Mouse (Mus musculus) heart, adult 18-20 months (tissue): ENCODE results near the gene Uggt1. TPM values are rescaled to one million over a fixed set of nuclear protein-coding genes. Genes with fewer than 3 reads are reported as not detected.

Source experiments
- DNase-seq, 2 experiments: peaks; one replicate each; pipeline ENCODE4 v3.0.0; 2021 to 2022; ENCODE audit warnings: mixed read lengths in 1 of 2
- long read RNA-seq, 2 experiments: library from polyadenylated mRNA; stranded (forward); transcript quantifications; one replicate each; pipeline ENCODE4 v2.0.0; 2021
- total RNA-seq, 2 experiments: library from RNA; stranded (reverse); gene quantifications; 2 replicates each; pipeline ENCODE4 v1.2.3; 2021

Gene Uggt1
- 10 to 100 TPM; 26.3 to 28.2 TPM for total RNA-seq
- long read RNA-seq, experiment 1, full-length matches to known transcripts: 7 of 14 reads
- long read RNA-seq, experiment 1, partial matches to known transcripts: 0 of 14 reads
- long read RNA-seq, experiment 1, other reads (novel, unspliced or antisense): 7 of 14 reads
- long read RNA-seq, experiment 2, partial matches to known transcripts: 0 of 2 reads
- long read RNA-seq, experiment 2, other reads (novel, unspliced or antisense): 2 of 2 reads

- DNase-seq: peak; percentile 95 to 96
These were observed at the start of gene Uggt1 for GRCm38 (mm10) chr1:36244058-36244827. Gene Uggt1 (minus strand): TSS chr1:36244720.

GRCm38 (mm10) chr1:36293470-36293869 is 49.0 kb upstream of the Uggt1 start:
- no peak for DNase-seq

GRCm38 (mm10) chr1:36281849-36282248 is 37.3 kb upstream of the Uggt1 start:
- DNase-seq: no peak

GRCm38 (mm10) chr1:36280938-36281337 is 36.4 kb upstream of the Uggt1 start:
- DNase-seq: no peak

GRCm38 (mm10) chr1:36279202-36279601 is 34.7 kb upstream of the Uggt1 start:
- DNase-seq: peak; percentile 77 to 93

- DNase-seq: peak; percentile 84 to 93
These were observed 32.9 kb upstream of the Uggt1 start for GRCm38 (mm10) chr1:36277267-36278060.

- DNase-seq: no peak
These were observed 31.3 kb upstream of the Uggt1 start for GRCm38 (mm10) chr1:36275635-36276389.

- DNase-seq: no peak
These were observed 29.9 kb upstream of the Uggt1 start, which contains the start of gene Neurl3 for GRCm38 (mm10) chr1:36274455-36274854. Gene Neurl3 (minus strand): TSS chr1:36274679.

- peak; percentile 67 to 82 for DNase-seq
These were observed 28.8 kb upstream of the Uggt1 start for GRCm38 (mm10) chr1:36273288-36273687.

GRCm38 (mm10) chr1:36272546-36272945 is 28.0 kb upstream of the Uggt1 start:
- peak; percentile 51 to 68 for DNase-seq

GRCm38 (mm10) chr1:36271516-36272230 is 27.2 kb upstream of the Uggt1 start:
- no peak for DNase-seq

- DNase-seq: peak; percentile 60 to 70
These were observed 26.1 kb upstream of the Uggt1 start for GRCm38 (mm10) chr1:36270666-36271065.

GRCm38 (mm10) chr1:36269121-36269795 is 24.7 kb upstream of the Uggt1 start:
- no peak for DNase-seq

GRCm38 (mm10) chr1:36267595-36267994 is 23.1 kb upstream of the Uggt1 start:
- DNase-seq: no peak

GRCm38 (mm10) chr1:36266293-36266692 is 21.8 kb upstream of the Uggt1 start:
- no peak for DNase-seq

- peak; percentile 79 to 91 for DNase-seq
These were observed 19.4 kb upstream of the Uggt1 start for GRCm38 (mm10) chr1:36263833-36264488.

GRCm38 (mm10) chr1:36261708-36262504 is 17.4 kb upstream of the Uggt1 start:
- peak in 1 of 2 experiments; percentile 62 for DNase-seq

GRCm38 (mm10) chr1:36260418-36260817 is 15.9 kb upstream of the Uggt1 start:
- no peak for DNase-seq

GRCm38 (mm10) chr1:36259281-36259680 is 14.8 kb upstream of the Uggt1 start:
- no peak for DNase-seq
